Mouse (Mus musculus) megakaryocyte, adult 5-6 weeks (primary cell): ENCODE data around the gene Capn15. TPM values are rescaled to one million over a fixed set of nuclear protein-coding genes. Genes with fewer than 3 reads are reported as not detected.

Experiments
- ATAC-seq: 2 replicates; pipeline ENCODE4 v1.8.0; 2016; ENCODE audit warnings: mild to moderate bottlenecking, inconsistent platforms; ENCODE audit not compliant: poor library complexity, severe bottlenecking
- total RNA-seq, 2 experiments: library from RNA; stranded (forward) in 1 of 2; stranded (reverse) in 1 of 2; fragments of 153-499, 151-499 nt in 1 of 2; fragments of 221-1000, 200-1000 nt in 1 of 2; gene quantifications; 2 replicates each; pipeline versions ENCODE4 v1.2.3 to v1.2.4; 2015 to 2017

Gene Capn15
- total RNA-seq, 2 experiments from 2014 or later, result 3.7 to 10.4 TPM

DNA sequence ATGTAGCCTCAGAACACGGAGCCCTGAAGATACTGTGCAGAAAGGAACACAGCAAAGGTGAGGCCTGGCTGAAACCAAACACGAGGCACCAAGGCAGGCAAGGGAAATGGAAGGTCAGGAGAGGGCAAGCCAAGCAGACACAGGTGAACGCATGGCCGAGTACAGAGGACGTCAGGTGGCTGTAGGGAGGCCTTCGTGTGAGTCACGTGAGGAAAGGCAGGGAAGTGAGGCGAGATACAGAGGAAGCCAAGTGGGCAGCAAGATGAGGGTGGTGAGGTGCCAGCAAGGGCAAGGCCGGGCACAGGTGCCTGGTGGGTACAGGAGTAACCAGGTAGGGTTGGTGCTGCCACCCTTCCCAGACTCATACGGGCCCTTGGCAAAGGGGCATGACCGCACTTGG is 12.8 kb upstream of the Capn15 start:
- no peak for ATAC-seq

DNA sequence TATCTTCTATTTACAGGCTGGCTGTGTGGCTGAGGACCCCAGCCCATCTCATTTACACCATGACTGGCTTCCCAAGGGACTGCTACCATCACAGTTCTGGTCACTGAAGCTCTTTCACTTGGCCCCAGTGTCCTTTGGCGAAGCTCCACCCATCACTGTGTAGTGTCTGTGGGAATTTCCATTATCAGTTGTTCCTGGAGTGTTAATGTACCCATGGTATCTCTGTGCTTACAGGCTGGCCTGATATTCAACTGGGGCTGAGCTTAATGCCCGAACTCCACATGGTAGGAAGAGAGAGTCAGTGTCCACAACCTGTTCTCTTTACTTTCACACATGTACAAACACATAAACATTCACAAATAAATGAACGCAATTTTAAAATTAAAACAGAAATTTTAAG is 7.9 kb upstream of the Capn15 start:
- no peak for ATAC-seq

DNA sequence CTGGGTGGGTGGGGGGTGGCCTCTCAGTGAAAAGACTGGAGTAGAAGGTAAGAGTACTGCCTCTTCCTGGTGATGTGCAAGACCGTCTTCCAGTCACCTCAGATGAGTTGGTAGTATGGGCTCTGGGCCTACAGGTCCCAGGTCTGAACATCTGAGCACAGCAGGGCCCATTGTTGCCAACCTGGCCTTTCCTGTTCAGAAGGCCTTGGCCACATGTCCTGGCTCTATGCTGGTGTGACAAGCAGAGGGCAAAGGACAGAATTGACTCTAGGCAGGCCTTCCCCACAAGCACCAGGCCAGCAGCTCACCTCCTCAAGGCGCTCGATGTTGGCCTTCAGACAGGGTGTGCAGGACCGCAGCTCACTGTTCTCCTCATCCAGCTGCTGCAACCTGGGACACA is 6.7 kb upstream of the Capn15 start:
- no peak for ATAC-seq

DNA sequence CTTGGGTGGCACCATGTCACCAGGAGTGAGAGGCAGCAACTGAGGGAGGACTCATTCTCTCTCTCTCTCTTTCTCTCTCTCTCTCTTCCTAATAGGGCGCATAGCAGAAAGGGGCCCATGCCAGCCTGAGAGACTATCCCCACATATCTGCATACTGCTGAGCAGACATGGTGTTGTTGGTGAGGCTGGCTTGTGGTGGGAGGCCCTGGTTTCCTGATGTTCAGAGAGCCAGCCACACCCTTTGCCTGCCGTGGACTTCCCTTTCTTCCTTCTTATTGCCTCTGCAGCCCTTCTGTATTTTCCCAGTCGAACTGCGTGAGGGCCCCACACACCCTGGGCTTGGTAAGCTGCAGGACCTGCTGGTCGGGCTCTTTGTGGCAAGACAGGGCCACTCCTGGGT is 4.7 kb upstream of the Capn15 start:
- peak; percentile 32 for ATAC-seq

DNA sequence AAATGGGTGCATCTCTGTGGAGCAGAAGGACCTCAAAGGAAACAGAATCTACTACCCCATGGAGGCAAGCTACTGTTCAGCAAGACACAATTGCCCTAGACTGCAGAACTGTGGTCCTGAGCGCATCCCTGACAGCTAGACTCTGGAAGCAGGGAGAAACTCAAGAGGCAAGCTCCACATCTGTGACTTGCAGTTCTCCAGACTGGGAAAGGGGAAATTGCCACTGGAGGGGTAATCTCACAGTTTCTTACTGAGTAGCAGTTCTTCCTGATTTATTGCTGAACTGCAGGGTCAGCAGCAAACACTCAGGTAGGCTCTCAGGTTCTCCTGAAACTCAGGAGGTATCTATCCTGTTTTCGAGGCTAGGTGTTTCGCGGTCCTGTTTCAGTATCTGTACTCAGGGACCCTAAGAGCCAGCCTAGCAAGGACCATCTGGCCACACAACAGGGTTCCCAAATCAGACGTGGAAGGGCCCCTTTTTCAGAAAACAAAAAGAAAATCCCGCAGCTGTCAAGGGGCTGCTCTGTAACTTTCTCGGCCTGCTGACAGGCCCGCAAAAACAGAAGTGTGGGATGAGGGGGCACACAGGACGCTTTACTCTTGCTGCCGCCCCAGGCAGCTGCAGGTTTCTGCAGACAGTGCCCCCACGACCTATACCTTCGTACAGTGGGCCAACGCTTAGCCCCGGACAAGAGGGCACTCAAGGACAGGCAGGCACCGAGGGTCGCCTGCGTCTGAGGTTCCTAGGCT is 865 bp downstream of the Capn15 start:
- 0 out of 2 replicates have a peak, but pooled peaks have one; percentile 12 for ATAC-seq

DNA sequence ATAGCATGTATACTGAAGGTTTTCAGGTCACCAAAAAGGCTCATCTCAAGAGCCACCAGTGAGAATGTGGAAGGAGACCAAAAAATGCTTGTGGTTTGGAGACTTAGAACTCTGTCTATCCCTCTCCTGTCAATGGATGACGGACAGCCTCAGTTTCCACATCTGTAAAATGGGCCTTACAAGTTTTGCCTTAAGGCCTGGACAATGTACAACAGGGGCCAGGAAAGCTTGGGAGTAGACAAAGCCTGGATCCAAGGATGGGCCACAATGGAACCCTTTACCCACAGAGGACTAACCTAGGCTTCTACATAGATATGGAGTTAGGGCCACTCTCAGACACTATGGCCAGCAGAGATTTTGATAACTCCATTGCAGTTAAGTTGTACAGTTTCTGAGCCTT is 1.5 kb downstream of the Capn15 start:
- no peak for ATAC-seq

DNA sequence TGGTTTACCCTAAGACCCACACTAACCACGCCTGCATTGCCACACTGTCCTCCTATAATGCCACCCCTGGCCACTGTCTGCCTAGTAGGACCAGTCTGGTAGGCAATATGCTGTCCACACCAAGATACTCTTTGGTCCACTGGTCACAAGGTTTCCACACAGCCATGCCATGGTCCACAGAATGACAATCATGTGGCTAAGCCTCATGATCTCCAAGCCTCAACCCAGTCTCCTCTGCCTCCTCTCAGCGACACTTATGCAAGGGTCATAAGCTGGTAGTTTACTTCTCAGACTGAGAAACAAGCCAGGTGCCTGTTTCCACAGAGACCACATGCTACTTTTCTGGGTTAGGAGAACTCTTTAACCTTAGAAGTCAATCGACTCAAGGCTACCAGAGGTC is 2.7 kb downstream of the Capn15 start:
- no peak for ATAC-seq

DNA sequence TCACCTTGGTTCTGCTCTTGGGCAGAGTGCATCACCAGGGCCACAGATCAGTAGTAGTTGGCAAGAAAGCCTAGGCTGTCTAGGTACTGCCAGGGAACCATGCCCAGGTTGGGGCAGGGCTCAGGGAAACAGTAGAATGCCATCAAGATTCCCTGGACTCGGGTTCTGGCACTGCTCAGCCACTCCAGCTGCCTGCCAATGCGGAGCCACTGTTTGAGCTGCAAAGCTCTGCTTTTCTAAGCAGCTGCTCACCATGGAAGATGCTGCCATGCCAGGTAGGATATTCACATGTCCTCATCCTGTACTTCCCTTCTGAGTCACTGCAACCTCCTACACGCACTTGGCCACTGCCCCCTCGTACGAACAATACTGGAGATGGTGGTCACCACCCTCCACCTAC is 4.7 kb downstream of the Capn15 start:
- no peak for ATAC-seq

DNA sequence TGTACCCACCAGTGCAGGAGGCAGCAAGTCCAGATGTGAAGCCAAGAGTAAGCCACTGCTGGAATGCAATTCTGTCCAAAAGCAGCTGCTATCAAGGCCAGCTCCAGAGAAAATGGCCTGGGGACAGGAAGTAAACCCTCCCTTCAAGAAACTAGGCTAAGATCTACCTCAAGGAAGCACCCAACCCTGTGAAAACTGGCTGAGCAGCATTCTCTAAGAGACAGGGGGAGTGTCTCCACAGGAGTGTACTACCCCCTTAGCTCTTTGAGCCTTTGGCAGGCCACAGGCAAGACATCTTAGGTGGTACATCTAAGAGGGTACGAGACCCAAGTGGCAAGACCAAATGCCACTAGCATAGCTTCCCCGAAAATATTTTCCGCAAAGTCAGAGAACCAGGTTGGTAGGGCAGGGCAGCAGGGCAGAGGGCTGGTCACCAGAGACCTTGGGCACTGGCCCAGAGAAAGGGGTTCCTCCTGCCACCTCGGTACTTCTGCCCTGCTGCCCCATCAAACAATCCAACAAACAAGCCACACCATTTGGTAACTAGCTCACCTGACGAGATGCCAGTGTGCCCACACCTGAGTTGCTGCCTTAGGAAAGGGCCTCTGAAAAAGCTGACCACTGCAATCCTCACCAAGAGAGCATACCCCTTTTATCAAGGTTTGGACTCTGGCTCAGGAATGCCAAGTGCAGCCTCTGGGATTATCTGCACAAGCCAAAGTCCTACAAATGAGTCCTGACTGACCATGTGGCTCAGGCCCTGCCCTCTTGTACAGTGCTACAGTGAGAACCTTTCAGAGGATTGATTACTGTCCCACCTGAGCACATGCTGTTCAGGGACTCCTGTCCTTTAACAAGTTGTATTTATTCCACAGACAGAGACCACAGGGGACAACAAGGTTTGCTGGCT is 5.5 kb downstream of the Capn15 start:
- no peak for ATAC-seq

DNA sequence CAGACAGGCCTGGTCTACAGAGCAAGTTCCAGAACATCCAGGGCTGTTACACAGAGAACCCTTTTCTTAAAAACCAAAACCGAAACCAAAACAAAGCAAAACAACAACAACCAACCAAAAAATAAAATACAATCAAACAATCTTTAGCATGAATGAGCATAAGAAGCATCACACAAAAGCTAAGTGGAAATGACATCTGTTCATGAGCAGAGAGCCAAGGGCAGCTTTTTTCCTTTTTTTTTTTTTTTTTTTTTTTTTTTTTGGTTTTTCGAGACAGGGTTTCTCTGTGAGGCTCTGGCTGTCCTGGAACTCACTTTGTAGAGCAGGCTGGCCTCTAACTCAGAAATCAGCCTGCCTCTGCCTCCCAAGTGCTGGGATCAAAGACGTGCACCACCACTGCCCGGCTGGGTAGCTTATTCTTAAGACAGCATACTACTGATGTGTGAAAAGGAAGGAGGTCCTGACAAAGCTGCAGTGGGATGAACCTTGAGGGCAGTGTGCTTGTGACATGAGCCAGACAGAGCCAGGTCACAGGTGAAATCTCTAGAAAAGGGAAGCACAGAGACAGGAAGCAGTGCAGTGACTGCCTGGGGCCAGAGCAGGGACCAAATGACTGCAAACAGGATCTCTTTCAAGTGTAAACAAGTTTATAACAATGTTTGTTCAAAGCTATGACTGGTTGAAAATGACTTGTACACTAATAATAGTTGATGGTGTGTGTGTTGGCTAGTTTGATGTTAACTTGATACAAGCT is 14.5 kb downstream of the Capn15 start:
- peak; percentile 70 for ATAC-seq

DNA sequence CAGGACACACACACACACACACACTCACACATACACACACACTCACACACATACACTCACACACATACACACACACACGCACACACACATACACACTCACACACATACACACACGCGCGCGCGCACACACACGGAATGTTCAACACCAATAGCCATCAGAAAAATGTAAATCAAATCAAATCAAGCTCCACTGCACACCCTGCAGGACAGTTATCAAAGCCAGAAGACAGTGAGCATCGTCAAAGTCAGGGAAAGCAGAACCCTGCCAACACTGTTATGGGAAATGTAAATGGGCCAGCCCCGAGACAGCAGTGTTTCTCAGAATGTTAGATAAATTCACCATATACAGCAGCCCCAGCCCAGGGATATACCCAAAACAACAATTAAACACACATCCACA is 15.1 kb downstream of the Capn15 start:
- no peak for ATAC-seq

DNA sequence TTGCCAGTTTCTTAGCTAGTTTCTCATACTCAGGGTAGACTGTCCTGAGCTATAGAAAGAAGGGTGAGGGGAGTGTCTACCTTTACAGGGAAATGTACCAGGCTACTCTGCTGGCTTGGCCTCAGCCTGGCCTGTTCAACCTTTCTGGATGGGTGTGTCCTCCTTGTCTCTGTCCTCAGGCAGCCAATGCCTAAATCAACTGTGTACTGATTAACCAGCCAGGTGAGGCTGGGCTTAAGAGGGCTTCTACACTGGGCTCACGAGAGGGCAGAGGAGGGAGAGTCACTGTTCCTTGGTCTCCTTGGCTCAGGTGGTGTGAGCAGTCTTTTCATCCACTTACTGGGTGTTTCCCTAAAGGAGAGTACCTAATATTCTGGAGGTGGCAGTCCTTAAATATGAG is 17.4 kb downstream of the Capn15 start:
- ATAC-seq, result no peak

DNA sequence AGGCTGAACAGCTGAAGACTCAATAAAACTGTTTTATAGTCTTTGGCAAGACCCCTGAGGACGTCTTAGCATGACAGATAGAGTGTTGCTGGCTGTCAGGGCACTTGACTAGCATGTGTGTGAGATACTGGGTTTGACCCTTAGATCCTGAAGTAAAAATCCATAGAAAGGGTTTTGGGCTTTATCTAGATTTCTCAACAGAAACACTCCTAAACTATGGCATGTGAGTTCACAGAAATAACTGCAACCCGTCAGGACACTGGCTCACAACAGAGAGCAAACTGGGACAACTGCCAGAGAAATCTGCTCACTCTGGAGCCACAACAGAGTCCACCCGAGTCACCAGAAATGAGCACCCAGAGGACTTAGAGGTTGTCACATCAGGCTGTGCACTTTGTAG is 17.9 kb downstream of the Capn15 start:
- ATAC-seq, result no peak

DNA sequence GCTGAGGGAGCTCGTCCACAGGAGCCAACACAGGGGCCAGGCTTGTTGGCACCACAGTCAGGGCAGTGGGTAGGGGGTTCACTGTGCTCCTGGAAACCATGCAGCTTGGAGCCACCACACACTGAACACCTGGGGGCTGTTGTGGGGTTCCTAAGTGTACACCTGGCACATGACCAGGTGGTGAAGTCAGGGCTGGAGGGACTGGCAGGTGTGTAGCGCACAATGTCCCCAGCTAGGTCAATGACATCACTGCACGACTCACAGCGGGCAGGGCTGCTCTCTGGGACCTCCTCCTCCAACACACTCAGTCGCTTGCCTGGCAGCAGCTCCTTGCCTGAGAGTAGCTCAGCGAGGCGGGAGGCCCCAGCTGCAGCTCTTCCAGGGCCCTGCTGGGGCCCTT is 21.3 kb downstream of the Capn15 start:
- ATAC-seq, result no peak

DNA sequence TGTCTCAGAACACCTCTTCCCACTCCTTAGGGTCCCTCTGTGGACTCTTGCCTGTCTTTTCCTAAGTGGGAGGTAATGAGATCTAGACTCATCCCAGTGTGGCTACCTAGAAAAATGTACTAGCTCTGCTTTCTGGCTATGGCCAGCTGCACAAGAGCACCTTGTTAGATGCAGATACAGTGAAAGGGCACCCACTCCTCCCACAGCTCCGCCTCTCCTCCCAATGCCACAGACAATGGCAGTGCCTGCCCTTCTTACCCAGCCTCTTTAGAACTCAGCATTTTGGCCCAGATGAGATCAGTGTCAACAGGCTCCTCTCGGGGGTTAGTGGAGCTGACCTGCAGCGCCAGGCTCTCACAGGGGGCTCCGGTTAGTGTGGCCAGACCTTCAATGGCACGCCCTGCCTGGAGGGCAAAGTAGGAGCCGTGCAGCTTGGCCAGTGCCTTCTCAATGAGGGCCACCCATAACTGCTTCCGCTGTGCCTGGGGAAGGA is 23.1 kb downstream of the Capn15 start:
- ATAC-seq, result no peak

DNA sequence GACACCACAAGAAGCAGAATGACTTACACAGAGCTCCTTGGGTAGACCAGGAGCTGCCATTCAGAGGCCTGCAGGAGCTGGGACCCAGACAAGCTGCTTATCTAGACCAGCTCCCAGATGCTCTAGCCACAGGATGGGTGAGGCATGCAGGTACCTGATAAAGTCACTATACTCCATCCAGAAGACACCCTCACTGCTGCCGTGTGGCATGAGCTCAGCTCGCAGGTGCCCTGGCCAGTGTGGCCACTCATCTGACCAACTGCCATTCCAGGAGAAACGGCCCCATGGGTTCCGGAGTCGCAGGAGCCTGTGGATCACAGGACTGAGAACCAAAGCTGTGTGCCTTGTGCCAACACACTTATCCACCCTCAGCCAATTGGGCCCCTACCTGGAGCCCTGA is 24.0 kb downstream of the Capn15 start:
- ATAC-seq, result 0 out of 2 replicates have a peak, but pooled peaks have one; percentile 30

DNA sequence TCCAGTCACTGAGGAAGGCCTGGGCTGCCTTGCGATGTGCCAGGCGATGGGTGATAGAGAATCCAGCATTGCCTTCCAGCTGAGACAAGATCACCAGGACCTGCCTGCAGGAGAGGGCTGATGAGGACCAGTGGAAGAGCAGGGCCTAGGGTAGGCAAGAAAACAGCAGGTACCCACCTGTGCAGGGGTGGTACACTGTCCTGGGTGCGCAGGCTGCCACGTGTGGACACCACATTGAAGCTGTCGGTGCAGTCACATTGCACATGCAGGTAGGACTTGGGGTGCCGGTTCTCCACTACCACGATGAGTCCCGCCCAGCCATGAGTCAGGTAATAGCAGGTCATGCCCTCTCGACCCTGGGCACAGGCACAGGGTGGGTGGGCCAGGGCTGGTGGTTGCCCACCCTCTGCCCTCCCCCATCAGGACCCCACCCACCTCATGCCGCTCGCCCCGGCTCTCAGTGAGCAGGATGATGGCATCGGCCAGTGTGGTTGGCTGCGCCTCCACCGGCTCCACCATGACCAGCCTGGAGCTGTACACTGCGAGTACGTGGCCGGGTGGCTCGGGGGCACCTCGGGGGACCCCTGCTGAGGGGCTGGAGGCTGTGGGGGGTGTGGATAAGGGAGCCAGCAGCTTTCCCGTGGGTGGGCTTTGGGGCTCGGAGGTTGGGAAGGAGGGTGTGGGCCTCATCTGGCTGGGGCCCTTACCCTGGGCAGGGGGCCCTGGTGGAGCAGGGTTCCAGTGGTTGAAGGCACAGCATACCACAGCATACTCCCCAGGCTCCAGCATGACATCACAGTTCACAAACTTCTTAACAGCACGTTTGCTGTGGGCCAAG is 25.7 kb downstream of the Capn15 start:
- ATAC-seq, result no peak

DNA sequence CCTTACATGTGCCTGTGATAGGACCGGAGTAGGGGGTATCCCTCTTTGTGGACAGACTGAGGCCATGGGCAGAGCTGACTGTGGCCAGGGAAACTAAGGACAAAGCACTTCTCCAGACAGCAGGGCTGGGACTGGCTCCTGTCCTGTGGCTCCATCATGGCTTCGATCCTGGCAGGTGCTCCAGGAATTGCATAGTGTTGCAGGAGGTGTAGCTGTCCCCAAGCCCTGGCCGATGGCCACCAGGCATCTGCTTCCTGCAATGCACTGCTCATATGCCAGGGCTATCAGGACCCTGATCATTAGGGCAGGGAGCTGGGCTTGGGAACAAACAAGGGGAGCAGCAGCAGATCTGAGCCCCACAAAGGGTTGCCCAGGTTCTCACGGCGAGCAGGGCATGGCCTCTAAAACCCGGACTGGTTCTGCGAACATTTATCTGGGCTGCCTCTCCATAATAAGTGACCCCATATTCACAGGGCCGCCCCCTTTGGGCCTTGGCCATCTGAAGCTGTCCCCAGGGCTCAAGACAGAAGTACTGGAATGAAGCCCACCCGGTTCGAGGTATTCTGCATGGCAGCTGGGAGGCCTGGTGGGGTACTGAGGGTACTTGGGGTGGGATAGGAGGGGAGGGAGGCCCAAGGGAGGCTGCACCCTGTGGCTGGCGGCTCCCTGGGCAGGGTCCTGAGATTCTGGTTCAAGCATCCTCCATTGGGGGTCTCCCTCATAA is 26.7 kb downstream of the Capn15 start:
- ATAC-seq, result no peak

DNA sequence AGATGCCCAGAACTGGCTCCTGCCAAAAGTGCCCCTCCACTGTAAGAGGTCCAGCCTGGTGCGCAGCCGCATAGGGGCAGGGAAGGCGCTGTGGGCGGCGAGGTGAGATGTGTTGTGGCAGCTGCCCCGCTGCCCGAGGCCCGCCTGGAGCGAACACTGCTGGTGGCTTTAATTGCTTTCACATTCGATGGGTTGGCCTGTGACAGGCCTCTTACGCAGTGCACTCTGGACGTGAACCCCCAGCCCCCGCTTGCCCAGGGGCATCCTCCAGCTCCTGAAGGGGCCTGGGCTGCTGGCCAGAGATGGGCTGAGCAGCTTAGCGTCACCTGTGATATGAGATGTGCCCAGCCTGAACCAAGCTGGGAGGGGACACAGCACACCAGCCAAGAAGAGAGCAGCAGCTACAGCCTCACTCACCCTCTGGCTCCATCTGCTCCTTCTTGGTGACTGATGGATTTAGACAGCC is 28.0 kb downstream of the Capn15 start:
- ATAC-seq, result no peak

DNA sequence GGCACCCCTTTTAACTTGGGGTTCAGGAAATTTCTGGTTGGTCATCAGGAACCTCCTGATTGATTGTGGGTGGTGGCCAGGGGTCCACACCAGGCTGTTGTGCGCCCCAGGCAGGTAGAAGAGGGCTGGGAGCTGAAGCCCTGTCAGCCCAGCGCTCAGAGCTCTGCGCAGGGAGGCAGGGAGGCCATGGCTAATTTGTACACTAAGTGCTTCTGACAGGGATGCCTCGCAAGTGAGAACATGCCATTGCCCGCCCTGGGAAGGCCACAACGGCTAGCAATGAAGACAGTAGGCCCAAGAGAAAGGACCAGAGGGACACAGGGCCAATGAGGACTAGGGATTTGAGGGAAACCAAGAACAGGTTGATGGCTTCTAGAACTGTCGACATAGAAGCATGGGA is 29.0 kb downstream of the Capn15 start:
- ATAC-seq, result no peak
